14 mouse cellular contexts compared by ENCODE assay signal in genomic region chr12:99795921-99796320, GRCm38 (mm10).
DNase-seq lines count a peak whose midpoint lies in the region; ATAC-seq lines count a peak whose summit lies in the region.
"Had no signal": no experiment of that assay in that cellular context is flagged by ENCODE, and none has a peak within 500 bp of the region (broad histone marks: within the 10 kb centered on the region; RNA-seq: fewer than 3 reads in every experiment).

No protein-coding gene starts in this region.

- intact Hi-C loops in left cerebral cortex, postnatal 4 days (cut with DNase I), result no loop called here

- peak; percentile 70 for ATAC-seq in CD4-positive, CD25-positive, alpha-beta regulatory T cell, adult 4 months
- ATAC-seq in common myeloid progenitor, adult 5-6 weeks (replicated peaks; ENCODE audit: low read depth, poor library complexity, severe bottlenecking), result peak; percentile 86
- peak; percentile 91 for ATAC-seq in neutrophil, adult 5-6 weeks (ENCODE audit: extremely low read depth, insufficient number of reproducible peaks, low FRiP score, poor library complexity, severe bottlenecking)
- ATAC-seq: forebrain, embryonic 15.5 days; liver, postnatal 0 days had no signal

- DNase-seq in lung, postnatal 25 days (ENCODE audit: low spot score), result peak; percentile 44
- DNase-seq in lung, postnatal 4 days, result no peak
- DNase-seq in left cerebral cortex, postnatal 4 days, result no peak
- DNase-seq in right cerebral cortex, adult 2 months (ENCODE audit: low spot score in 2 of 2), result no peak
- DNase-seq: adrenal gland, adult 8-10 months; cerebellum, adult 8-10 months; gastrocnemius, adult 2 months; liver, postnatal 0 days; right cerebral cortex, adult 18-20 months; thymus, postnatal 4 days had no signal
